Mouse (Mus musculus): ENCODE measurements around the gene Rab36.

- no peak for TF ChIP-seq CTCF (IDR thresholded peaks at IDR 0.05; ENCODE audit: low read depth, low read length)
- no peak for TF ChIP-seq POLR2A (IDR thresholded peaks at IDR 0.05; ENCODE audit: extremely low read depth, insufficient read depth, low read length)
Measured at GRCm38 (mm10) chr10:75058761-75059395, 22.0 kb downstream of the Rab36 start.
